Mouse (Mus musculus) cerebellum, postnatal 10 days (tissue): ENCODE results near the gene Rab3a.

Source experiments
- DNase-seq, 2 experiments: peaks; one replicate each; pipeline ENCODE4 v3.0.0; 2021; ENCODE audit warnings: mixed read lengths in 2 of 2

Rab3a gene

DNA sequence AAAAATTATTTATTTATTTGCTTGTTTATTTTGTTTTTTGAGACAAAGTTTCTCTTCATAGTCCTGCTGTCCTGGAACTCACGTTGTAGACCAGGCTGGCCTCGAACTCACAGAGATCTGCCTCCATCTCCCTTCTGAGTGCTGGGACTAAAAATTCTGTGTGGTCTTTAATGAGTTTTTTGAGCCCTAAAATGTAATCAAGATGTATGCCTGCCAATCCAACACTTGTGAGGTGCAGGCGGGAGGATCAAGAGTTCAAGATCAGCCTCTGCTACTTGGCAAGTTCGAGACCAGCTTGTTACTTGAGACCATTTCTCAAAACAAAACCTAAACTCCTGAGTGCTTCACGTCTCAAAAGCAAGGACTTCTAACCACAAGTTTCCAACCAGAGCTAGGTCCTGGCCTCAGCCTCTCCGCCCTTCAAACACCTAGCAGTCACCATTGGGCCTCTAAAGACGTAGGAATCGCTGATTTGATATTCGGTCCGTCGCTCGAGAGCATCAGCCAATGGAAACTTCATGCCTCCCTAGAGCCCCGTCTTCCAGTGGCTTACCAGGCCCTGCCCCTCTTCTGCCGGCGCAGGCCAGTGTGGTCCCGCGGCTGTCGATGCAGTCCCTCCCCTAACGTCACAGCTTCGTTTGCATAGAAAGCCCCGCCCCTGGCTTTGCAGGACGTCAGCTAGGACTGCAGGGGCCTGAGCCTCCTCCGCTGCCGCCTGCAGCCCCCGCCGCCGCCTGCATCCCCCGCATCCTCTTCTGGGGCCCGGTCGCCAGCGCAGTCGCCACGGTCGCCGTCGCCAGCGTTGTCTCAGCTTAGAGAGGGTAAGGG, at the start of gene Rab3a:
TSS of gene Rab3a (plus strand) at position 637 of the 828 bp plus-strand sequence.
- DNase-seq, result peak; percentile 97 to 98

DNA sequence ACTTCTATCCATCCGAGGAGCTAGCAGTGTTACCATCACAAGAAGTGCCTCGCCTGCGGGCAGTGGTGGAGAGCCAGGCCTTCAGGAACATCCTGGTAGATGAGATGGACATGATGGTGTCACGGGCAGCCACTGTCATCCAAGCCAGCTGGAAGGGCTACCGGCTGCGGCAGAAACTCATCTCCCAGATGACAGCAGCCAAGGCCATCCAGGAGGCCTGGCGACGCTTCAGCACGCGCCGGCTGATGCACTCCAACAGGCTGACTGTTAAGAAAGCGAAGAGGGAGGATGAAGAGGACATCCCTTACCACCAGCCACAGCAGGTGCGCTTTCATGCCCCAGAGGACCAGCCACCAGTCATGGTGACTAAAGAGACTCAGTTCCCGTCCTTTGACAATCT, 46.2 kb upstream of the Rab3a start:
- peak in 1 of 2 experiments; percentile 53 for DNase-seq

DNA sequence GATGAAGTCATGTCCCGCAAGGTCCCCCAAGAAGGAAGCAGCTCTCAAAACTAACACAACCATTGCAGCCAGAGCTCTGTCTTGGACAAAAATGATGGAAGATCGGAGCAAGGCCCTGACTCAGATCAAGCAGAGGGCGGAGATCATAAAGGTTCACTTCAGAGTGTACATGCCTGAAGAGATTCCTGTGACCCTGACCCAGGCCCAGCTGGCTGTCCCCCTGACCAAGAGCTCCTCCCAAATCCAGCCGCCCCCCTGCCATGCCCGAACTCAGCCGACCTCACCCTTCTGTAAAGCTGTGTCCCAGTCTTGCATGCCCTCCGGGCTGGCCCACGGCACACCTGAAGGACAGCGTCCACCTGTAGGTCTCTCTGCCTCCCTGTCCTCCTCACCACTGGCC, 44.7 kb upstream of the Rab3a start:
- DNase-seq, result no peak

DNA sequence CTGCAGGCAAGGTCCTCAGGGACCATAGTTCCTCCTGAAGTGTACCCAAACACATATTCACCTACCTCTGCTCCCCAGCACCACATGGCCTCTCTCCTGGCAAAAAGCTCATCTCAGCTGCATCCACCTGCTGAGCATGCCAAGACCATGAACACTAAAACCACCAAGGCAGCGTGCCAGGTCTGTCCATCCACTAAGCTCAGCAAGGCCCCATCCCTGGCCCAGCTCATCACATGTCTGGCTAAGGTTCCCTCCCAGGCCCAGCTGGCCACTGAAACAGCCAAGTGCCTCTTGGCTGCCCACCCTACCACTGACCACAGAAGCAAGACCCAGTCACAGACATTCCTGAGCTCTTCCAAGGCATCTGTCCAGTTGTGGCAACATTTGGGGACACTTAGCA, 44.2 kb upstream of the Rab3a start:
- DNase-seq, result peak; percentile 76 to 85

DNA sequence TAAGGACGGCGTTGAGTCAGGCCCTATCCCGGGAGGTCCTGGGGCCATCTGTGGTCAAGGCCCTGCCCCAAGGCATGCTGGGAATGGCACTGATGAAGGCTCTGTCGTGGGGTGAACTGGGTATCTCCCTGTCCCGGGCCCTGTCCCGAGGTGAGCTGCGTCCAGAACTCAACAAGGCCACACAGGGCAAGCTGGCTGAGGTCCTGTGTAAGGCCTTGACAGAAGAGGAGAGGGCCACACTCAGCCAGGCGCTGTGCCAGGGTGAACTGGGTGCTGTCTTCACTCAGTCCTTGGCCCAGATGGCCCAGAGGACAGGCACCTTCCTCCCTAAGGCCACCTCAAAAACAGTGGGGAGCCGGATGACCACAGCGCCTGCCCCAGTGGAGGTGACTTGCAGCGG, 43.4 kb upstream of the Rab3a start:
- peak in 1 of 2 experiments; percentile 27 for DNase-seq

DNA sequence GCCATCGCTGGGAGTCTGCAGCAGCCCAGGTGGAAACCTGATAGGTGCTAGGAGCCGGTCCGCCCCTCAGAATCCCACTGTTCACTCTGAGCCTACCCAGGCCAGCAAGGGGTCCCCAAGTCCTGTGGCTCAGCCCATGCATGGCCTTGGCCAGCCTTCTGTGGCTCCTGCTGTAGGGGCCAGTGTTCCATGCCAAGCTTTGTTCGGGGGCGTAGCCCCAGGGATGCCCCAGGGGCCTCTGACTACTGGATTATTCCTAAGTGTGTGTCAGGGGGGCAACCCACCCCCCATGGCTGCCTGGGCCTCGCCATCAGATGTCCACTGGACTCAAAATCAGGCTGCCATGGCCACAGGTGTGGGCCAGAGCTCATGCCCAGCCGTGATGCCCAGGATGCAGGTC, 40.5 kb upstream of the Rab3a start:
- DNase-seq, result no peak

DNA sequence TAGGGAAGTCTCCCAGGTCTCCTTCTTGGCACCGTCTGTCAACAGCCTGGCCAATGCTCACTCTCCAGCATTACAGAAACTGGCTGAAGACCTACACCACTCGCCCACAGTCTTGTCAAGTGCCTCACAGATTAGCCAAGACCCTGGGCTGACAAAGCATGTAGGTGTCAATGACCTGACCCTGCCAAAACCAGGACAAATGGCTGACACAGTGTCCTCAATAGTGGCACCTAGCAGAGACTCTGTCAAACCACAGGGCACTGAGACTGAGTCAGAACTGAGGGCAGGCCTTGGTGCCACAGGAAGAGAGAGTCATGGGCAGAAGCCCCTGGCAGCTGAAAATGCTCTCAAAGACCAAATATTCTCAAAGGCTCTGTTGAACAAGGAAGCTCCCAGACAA, 39.4 kb upstream of the Rab3a start:
- no peak for DNase-seq

DNA sequence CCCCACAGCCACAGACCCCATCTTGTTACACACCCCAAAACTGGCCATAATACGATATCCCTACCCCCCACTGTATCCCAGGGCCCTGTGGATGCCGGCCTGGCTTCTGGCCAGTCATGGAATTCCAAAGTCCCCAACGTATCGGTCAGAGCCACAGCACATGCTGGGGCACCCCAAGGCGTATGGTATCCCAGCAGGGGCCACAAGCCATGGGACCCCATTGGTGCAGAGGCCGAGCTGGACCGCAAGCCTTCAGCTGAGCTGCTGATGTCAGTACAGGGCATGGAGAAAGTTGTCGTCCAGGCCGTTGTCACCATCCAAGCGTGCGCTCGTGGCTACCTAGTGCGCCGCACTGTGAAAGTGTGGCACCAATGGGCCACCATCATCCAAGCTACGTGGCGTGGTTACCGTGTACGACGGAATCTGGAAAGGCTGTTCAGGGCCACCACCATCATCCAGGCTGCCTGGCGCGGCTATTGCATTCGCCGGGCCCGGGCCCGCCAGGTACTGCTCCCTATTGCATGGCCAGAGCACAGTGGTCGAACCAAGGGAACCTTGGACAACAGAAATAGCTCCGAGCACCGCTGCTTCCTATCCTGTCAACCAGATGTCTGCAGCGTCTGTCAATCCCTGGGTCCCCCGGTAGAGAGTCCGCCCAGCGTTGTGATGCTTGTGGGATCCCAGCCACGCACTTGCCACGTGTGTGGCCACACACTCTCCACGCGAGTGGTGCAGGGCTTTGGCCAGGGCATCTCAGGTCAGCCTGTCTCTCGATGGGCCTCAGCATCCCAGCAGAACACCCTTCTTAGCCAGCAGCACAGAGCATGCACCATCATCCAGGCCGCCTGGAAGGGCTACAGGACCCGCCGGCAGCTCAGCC, 37.7 kb upstream of the Rab3a start:
- DNase-seq, result peak; percentile 10 to 18

DNA sequence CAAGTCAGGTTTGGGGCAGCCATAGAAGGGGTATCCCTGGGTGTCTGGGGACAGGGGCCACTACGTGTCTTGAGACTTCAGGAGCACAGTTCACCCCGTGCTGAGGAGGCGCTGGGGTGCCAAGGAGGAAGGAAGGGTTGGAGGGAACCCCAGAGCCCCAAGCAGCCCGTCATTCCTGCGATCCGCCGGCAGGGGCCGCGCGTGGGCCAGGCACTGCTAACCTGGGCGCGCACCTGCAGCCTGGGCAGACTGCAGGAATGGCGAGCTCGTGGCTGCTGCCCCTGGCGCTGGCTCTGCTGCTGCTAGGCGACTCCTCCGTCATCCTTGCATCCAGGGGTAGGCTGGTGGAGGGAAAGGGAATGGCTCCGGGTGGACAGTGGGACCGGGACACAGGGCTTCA, 36.2 kb upstream of the Rab3a start, which contains the start of gene Gm3336:
TSS of gene Gm3336 (plus strand) at position 247 of the 400 bp plus-strand sequence.
- peak; percentile 81 to 85 for DNase-seq

DNA sequence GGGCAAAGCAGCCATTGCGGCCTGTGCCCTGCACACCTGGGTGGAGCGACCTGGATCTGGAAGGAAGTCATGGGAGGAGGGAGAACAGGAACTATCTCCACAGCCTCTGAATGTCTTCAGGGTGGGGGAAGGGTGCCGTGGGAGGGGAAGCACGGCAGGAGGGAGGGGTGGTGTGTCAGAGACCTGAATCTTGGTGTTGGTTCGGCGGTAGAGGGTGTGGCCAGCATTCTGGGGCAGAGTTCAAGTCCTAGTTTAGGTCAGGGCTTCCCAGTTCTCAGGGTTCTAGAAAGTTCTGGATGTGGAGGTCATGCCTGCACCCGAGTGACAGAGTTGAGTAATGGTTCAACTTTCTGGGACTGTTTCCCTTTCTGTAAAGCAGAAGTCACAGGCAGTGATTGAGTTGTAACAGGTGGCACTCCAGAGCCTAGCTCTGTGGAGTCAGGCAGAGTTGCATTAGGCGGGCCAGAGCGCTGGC, 34.6 kb upstream of the Rab3a start:
- DNase-seq, result peak; percentile 19 to 23

DNA sequence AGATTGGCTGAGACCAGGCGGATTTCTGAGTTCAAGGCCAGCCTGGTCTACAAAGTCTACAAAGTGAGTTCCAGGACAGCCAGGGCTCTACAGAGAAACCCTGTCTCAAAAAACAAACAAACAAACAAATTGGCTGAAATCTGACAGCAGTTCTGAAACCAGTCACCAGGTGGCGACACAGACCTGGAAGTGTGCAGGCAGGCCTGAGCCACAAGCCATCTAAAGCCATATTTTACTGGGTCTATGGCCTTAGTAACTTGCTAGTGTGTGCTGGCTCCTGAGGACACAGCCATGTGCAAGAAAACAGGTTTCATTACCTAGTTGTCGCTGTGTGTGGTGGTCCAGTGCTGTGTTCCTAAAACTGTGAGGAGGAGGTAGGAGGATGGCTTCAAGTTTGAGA, 33.7 kb upstream of the Rab3a start:
- DNase-seq, result peak; percentile 88 to 94

DNA sequence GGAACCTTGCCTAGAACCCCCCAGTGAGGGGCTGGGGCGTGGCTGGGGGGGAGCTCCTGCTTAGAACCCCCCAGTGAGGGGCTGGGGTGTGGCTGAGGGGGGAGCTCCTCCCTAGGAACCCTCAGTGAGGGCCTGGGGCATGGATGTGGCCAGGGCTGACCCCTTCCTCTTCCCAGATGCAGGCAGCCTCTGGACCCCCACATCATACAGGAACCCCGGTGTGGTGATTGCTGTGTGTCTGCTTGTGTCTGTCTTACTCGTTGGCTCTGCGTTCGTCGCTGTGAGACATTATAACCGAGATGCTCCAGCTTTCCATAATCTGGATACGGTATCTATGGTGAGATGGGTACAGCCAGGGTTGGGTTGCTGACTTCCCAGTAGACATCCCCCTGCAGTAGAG, 32.9 kb upstream of the Rab3a start:
- peak in 1 of 2 experiments; percentile 16 for DNase-seq

DNA sequence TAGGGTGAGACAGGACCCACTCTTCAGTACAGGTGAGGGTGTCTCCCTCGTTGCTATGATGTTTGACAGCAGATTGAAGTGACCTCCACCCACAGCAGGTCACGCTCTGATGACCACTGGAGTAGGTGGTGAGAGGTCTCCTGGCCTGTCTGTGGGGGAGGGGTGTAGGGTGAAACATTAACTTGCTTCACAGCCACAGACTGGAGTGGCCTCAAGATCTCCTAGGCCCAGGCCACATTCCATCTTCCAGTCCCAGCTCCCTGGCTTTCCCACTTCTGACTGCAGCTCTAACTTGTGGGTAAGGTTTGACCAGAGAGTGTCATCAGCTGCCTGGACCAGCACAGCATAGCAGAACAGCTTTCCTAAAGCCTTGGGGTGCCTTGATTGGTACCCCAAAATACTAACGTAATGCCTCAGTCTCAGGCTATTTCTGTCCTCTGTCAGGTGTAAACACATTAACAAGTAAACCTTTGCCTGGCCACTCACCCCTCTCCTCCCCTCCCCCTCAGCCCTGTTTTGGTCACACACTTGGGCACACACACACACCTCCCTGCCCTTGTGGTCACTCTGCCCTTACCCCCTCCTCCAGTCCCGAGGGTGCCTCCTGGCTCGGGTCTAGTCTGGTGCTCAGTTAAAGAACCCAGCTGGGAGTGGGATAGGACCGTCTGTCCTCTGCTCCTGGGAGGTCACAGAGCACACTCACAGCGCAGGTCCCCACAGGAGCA, 30.8 kb upstream of the Rab3a start, which contains the start of gene Pde4c:
TSS of gene Pde4c (plus strand) at position 235 of the 725 bp plus-strand sequence.
- peak; percentile 3 to 5 for DNase-seq

DNA sequence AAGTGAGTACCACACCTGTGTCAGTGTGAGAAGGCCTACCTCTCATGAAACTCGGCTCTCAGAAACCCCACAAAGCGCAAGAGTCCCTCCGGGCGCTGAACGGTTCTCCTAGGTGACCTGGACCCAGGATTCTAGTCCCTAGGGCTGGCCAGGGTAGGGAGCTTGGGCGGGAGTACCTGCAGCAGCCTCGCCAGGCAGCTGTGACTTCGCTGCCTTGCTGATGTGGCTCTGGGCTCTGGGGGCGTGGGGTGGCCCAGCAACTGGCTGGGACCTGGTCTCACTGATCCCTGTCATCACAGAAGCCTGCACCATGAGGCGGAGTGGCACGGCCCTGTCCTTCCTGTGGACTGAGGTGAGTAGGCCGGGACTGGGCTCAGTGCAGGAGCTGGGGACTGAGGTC, 30.3 kb upstream of the Rab3a start:
- DNase-seq, result no peak

DNA sequence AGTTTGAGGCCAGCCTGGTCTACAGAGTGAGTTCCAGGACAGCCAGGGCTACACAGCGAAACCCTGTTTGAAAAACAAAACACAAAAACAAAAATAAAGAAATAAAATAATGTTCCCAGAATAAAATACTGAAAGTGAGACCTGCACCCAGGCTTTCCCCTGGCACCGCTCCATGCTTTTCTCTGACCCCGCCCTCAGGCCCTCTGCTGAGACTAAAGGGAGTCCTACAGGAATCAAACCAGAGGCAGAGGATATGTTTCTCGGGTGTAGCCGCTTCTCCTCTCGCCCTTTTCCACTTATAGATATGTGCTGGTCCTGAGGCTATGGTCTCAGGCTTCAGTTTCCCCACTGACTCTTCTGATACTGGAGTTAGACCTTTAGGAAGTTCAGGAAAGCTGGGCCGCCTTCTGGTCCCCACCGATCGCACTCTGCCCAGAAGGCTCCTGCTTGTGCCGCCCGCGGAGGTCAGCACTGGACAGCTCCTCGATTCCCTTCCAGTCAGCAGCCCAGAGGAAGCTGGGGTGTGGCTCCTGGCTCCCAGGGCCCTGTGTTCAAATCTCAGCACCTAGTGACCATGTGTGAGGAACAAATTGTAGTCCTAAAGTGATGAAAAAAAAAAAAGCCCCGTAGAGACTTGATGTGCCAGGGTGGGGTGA, 28.6 kb upstream of the Rab3a start:
- DNase-seq, result peak in 1 of 2 experiments; percentile 29

DNA sequence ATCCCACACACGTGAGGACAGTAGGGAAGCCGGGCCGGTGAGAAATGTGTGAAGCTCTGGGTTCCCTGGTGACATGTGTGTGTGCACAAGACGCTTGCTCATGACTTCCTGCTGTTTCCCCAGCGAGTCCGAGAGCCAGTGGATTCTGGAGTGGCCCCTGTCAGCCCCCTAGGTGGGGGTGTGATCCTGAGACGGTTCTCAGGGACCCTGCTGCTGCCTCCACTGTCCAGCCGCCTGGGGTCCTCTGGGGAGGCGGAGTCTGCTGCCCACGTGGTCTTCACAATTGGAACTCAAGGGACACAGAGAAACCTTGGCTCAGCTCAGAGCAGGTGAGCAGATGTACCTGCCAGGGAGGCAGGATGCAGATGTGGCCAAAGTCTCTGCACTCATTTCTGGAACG, 27.8 kb upstream of the Rab3a start:
- no peak for DNase-seq

DNA sequence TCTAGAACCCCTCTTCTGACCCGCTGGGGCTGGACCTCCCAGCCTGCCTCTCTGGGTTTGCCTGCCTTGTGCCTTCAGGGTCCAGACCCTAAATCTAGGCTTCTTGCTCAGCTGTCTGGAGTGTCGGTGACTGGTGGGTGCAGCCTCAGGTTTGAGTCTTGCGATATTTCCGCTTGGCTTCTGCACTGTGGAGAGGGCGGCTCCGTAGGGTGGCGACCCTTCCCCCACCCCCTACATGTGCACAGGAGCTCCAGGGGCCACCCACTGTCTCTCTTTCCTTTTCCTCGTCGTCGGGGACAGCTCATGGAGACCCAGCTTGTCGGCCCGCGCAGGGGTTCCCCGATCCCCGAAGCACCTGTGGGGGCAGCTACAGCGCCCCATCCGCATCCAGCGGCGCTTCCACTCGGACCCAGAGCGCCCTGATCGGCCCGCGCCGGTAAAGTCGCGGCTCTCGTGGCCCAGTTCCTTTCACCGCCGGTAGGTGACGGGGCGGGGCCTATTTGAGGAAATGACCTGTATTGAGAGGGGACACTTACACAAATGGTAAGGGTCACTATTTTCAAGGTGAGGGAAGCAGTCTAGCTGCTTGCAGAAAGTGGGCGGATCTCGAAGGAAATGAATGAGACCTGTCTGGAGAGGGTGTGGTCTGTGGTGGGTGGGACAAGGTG, 24.5 kb upstream of the Rab3a start:
- no peak for DNase-seq

DNA sequence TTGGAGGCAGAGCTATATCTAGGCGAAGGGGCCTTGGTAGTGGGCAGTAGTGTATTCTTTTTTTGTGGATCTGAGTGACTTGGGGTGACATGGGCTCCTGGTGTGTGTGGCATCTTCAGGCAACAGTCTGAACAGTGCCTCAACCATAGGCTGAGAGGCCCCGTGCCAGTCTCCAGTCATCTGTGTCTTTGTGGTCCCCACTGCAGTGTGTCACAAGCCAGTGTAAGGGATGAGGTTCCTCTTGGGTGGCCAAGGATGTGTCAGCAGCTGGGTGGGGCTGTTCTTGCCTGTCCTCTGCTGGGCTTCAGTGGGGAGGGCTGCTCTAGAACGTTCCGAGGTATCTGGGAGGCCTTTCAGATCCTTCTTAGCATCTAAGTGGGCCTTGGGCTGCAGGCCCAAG, 23.5 kb upstream of the Rab3a start:
- DNase-seq, result no peak

DNA sequence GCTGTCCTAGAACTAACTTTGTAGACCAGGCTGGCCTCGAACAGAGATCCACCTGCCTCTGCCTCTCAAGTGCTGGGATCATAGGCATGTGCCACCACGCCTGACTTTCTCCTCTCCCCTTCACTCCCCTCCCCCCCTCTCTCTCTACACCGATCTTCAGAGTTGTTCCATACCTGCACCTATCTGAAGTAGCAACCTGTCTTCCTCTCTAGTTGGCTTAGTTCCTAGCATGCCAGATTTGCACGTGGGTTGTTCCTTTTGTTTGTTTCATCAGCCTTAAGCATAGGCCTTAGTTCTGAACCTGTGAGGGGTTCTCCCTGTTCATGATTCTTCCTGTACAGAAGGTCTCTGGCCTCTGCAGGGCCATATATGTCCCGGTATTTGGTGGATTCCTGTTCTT, 16.8 kb upstream of the Rab3a start:
- no peak for DNase-seq

DNA sequence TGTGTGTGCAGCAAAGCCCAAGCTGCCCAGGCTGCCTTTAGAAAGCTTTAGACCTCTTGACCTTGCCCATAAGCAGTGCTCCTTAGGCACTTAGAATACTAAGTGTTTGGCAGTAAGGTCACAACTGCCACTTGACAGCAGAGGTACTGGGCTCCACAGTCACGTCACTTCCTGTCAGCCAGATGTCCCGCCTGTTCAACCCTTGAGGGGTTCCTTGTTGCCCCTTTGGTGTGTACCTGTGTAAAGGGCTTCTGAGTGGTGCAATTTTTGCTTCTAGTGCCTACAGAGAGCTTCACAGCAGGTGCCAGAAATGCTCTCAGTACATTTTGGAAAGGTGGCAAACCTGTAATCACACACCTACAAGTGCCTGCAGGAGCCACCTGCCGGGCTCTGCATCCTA, 16.3 kb upstream of the Rab3a start:
- no peak for DNase-seq

DNA sequence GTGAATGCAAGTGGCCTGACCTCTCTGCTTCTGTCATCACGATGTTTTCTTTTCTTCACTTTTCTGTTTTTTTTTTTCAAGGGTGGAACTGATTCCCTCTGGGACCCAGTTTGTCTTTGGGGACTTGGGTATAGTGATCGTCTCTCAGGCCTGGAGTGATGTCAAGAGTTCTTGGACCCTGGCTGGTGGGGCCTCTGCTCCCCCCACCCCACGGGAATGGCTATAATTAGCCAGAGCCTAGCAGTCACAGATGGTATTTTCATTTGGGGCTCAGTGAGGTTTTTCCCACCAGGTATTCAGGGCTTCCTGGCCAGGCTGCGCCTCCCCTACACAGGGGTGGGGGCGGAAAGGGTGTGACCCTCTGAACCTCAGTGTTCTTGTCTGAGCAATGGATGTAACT, 12.8 kb upstream of the Rab3a start:
- DNase-seq, result no peak

DNA sequence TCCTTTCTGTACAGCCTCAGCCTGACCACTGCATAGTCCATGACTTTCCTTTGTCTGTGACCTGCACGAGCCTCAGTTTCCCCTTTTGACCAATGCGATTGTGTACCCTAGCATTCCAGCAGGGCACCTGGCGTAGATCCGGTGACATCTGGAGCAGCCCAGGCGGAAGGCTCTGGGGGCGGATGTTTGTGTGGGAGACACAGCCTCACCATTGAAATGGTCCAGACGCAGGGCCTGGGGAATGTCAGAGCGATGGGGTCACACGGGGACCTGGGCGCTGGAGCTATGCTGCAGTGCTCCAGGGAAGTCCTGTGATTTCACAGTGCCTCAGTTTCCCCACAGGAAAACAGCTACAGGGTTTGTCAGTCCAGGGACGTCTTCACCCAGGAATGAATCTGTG, 12.3 kb upstream of the Rab3a start:
- no peak for DNase-seq
